Mouse (Mus musculus) C2C12 (cell line): ENCODE measurements around the gene Pros1. TPM values are rescaled to one million over a fixed set of nuclear protein-coding genes. Genes with fewer than 3 reads are reported as not detected.

Experiments
- H3K27me3 ChIP-seq: one replicate; pipeline ENCODE4 v1.6.1; 2011; ENCODE audit not compliant: control insufficient read depth, insufficient read depth, insufficient read length
- H3K36me3 ChIP-seq: one replicate; pipeline ENCODE4 v1.6.1; 2011; ENCODE audit not compliant: control insufficient read depth, insufficient read depth
- H3K4me3 ChIP-seq: one replicate; pipeline ENCODE4 v1.5.1; 2011; ENCODE audit warnings: mild to moderate bottlenecking, control low read depth; ENCODE audit not compliant: poor library complexity, insufficient read depth, severe bottlenecking
- H3K79me2 ChIP-seq: one replicate; pipeline ENCODE4 v1.6.1; 2011; ENCODE audit not compliant: control insufficient read depth, insufficient read depth
- H3K79me3 ChIP-seq: one replicate; pipeline ENCODE4 v1.6.1; 2011; ENCODE audit warnings: low read depth, control low read depth
- H3ac ChIP-seq: one replicate; pipeline ENCODE3; 2011; ENCODE audit warnings: low read depth; ENCODE audit not compliant: control insufficient read depth, insufficient read length
- CEBPB ChIP-seq: IDR thresholded peaks from one replicate; pipeline ENCODE4 v1.6.1; 2011; ENCODE audit warnings: low read depth, mild to moderate bottlenecking, control low read depth, moderate library complexity
- CTCF ChIP-seq: IDR thresholded peaks from one replicate; pipeline ENCODE4 v1.5.1; 2011; ENCODE audit not compliant: control insufficient read depth, insufficient read depth, insufficient read length
- FOSL1 ChIP-seq: IDR thresholded peaks from one replicate; pipeline ENCODE4 v1.8.0; 2011; ENCODE audit warnings: mild to moderate bottlenecking, low read length; ENCODE audit not compliant: poor library complexity, insufficient read depth, severe bottlenecking
- MAX ChIP-seq: IDR thresholded peaks from one replicate; pipeline ENCODE4 v1.6.1; 2011; ENCODE audit warnings: mild to moderate bottlenecking, control low read depth
- MYOD1 ChIP-seq: IDR thresholded peaks from one replicate; pipeline ENCODE4 v1.6.1; 2011; ENCODE audit warnings: low read depth; ENCODE audit not compliant: control insufficient read depth, insufficient read length
- MYOG ChIP-seq: IDR thresholded peaks from one replicate; pipeline ENCODE4 v1.6.1; 2011; ENCODE audit not compliant: control insufficient read depth, insufficient read length; ENCODE audit errors: extremely low read depth
- USF1 ChIP-seq: IDR thresholded peaks from one replicate; pipeline ENCODE4 v1.6.1; 2011; ENCODE audit warnings: low read depth, mild to moderate bottlenecking, control low read depth, moderate library complexity
- polyA plus RNA-seq: library from polyadenylated mRNA; unstranded; fragments of >200 nt; fragmentation: generic; extraction: Trizol; gene quantifications from one replicate; pipeline ENCODE4 v1.2.1, GENCODE M21; 2012; ENCODE audit warnings: missing spikeins

The Pros1 gene
- polyA plus RNA-seq, 1 experiment = 6.6 TPM

GRCm38 (mm10) chr16:62814491-62814890 is 39.6 kb upstream of the Pros1 start, which contains the start of gene Stx19:
Gene Stx19 (plus strand): TSS chr16:62814676.
- Histone ChIP-seq H3K79me3 (no peaks in the 10 kb centered on the region), H3K79me2 (no peaks in the 10 kb centered on the region), H3K27me3 (no peaks in the 10 kb centered on the region), H3K36me3 (no peaks in the 10 kb centered on the region), H3ac (no peak within 1 kb of the TSS), H3K4me3 (no peak within 1 kb of the TSS)
- TF ChIP-seq CTCF = no peak
- no peak for TF ChIP-seq CEBPB
- no peak for TF ChIP-seq USF1
- no peak for TF ChIP-seq MYOG
- TF ChIP-seq FOSL1 = no peak
- no peak for TF ChIP-seq MAX
- TF ChIP-seq MYOD1 = no peak

GRCm38 (mm10) chr16:62822472-62822871 is 31.6 kb upstream of the Pros1 start:
- Histone ChIP-seq H3K27me3 (no peaks in the 10 kb centered on the region), H3K79me2 (no peaks in the 10 kb centered on the region), H3ac (no peak overlapping the region), H3K4me3 (no peak overlapping the region), H3K36me3 (peaks cover 3% of the 10 kb centered on the region), H3K79me3 (no peaks in the 10 kb centered on the region)
- no peak for TF ChIP-seq MYOG
- no peak for TF ChIP-seq CEBPB
- no peak for TF ChIP-seq MYOD1
- no peak for TF ChIP-seq MAX
- no peak for TF ChIP-seq USF1
- TF ChIP-seq FOSL1 = no peak
- TF ChIP-seq CTCF = no peak

- Histone ChIP-seq H3K79me3 (no peaks in the 10 kb centered on the region), H3K27me3 (no peaks in the 10 kb centered on the region), H3ac (no peak overlapping the region), H3K79me2 (no peaks in the 10 kb centered on the region), H3K36me3 (peaks cover 3% of the 10 kb centered on the region), H3K4me3 (no peak overlapping the region)
- TF ChIP-seq CTCF (peak; percentile 4), MYOG (no peak)
Observed at GRCm38 (mm10) chr16:62826156-62827001, 27.7 kb upstream of the Pros1 start.

GRCm38 (mm10) chr16:62832027-62832426 is 22.1 kb upstream of the Pros1 start:
- Histone ChIP-seq H3K27me3 (no peaks in the 10 kb centered on the region), H3K79me2 (peaks cover 9% of the 10 kb centered on the region), H3K4me3 (no peak overlapping the region), H3K79me3 (peaks cover 2% of the 10 kb centered on the region), H3ac (no peak overlapping the region), H3K36me3 (no peaks in the 10 kb centered on the region)
- TF ChIP-seq CTCF = no peak
- TF ChIP-seq CEBPB = no peak
- no peak for TF ChIP-seq MAX
- no peak for TF ChIP-seq FOSL1

- Histone ChIP-seq H3ac (no peak overlapping the region), H3K27me3 (no peaks in the 10 kb centered on the region)
- TF ChIP-seq CTCF (peak; percentile 14), MAX (no peak)
Observed at GRCm38 (mm10) chr16:62832481-62832880, 21.6 kb upstream of the Pros1 start.

GRCm38 (mm10) chr16:62834016-62834735 is 19.9 kb upstream of the Pros1 start:
- Histone ChIP-seq H3K4me3 (no peak overlapping the region), H3K36me3 (no peaks in the 10 kb centered on the region), H3K27me3 (no peaks in the 10 kb centered on the region), H3ac (no peak overlapping the region), H3K79me3 (peaks cover 2% of the 10 kb centered on the region), H3K79me2 (peaks cover 17% of the 10 kb centered on the region)
- no peak for TF ChIP-seq USF1
- TF ChIP-seq MYOG = no peak
- TF ChIP-seq MYOD1 = no peak
- TF ChIP-seq CEBPB = no peak

More at GRCm38 (mm10) chr16:62832481-62832880, 21.6 kb upstream of the Pros1 start:
- Histone ChIP-seq H3K79me2 (peaks cover 9% of the 10 kb centered on the region), H3K79me3 (peaks cover 2% of the 10 kb centered on the region), H3K36me3 (no peaks in the 10 kb centered on the region), H3K4me3 (no peak overlapping the region)
